Mouse (Mus musculus) liver, adult 2 months (tissue): ENCODE measurements around the gene Smad1.

Experiments
- CTCF ChIP-seq: fragments of 200-500 bp; IDR thresholded peaks from 2 replicates; pipeline ENCODE4 v1.5.1; 2011; ENCODE audit warnings: low read depth, low read length, control low read depth
- POLR2A ChIP-seq: fragments of 200-500 bp; IDR thresholded peaks from 2 replicates; pipeline ENCODE4 v1.6.1; 2011; ENCODE audit warnings: low read length, control low read depth; ENCODE audit not compliant: insufficient read depth; ENCODE audit errors: extremely low read depth

DNA sequence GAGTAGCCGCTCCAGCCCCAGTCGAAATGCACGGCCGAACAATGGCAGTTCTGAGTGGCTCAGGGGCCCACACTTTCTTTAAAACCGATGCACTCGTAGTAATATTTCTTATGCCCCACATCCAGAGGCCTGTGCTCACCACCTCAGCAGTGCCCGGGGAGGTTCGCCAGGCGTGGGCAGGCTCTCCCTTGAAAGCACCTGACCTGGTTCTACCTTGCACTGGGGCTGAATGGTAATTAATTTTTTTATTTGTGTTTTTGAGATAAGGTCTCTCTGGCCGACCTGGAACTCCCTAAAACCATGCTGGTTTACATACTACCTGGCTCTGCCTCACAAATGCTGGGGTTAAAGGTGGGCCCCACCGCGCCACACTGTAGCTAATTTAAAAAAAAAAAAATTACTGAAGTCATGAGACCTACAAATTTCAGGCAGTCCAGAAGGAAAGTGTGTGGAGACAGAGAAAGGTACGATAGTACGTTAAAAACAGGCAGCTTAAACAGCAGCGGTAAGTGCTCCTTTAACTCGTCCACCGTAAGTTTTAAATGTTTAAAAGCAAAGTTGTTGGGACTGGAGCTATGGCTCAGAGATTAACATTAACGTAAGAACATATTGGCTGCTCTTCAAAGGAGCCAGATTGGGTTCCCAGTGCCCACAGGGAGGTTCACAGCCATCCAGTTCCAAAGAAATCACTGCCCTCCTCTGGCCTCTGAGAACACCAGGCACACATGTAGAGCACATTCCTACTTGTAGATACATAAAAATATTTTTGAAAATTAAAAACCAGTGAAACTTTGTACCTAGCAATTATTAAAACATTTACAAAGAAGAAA is 103.8 kb downstream of the Smad1 start:
- TF ChIP-seq POLR2A (no peak), CTCF (no peak)
